Mouse (Mus musculus) neural tube, embryonic 15.5 days (tissue): Measurements from ENCODE around the gene Rab35. TPM values are rescaled to one million over a fixed set of nuclear protein-coding genes. Genes with fewer than 3 reads are reported as not detected.

Experiments used
- ATAC-seq: fragments of 200-750 bp; cut with Nextera tagmentation; 2 replicates; pipeline ENCODE4 v1.8.0; 2017; ENCODE audit warnings: mild to moderate bottlenecking, moderate TSS enrichment, moderate library complexity; ENCODE audit not compliant: low FRiP score
- H3K27ac ChIP-seq: fragments of 300-500 bp; sonication (generic); replicated peaks from 2 replicates; pipeline ENCODE4 v1.5.1; 2015; ENCODE audit warnings: mild to moderate bottlenecking, inconsistent platforms
- H3K27me3 ChIP-seq: fragments of 300-500 bp; sonication (generic); replicated peaks from 2 replicates; pipeline ENCODE4 v1.6.1; 2015; ENCODE audit warnings: inconsistent platforms
- H3K36me3 ChIP-seq: fragments of 300-500 bp; sonication (generic); 2 replicates; pipeline ENCODE4 v1.6.1; 2015; ENCODE audit warnings: inconsistent platforms
- H3K4me1 ChIP-seq: fragments of 300-500 bp; sonication (generic); 2 replicates; pipeline ENCODE4 v1.6.1; 2015; ENCODE audit warnings: inconsistent platforms
- H3K4me2 ChIP-seq: fragments of 300-500 bp; sonication (generic); 2 replicates; pipeline ENCODE4 v1.6.1; 2015; ENCODE audit warnings: inconsistent platforms, mild to moderate bottlenecking, moderate library complexity
- H3K4me3 ChIP-seq: fragments of 300-500 bp; sonication (generic); replicated peaks from 2 replicates; pipeline ENCODE4 v1.5.1; 2015; ENCODE audit warnings: mild to moderate bottlenecking, inconsistent platforms
- H3K9ac ChIP-seq: fragments of 300-500 bp; sonication (generic); replicated peaks from 2 replicates; pipeline ENCODE4 v1.6.1; 2015; ENCODE audit warnings: mild to moderate bottlenecking, inconsistent platforms
- H3K9me3 ChIP-seq: fragments of 300-500 bp; sonication (generic); replicated peaks from 2 replicates; pipeline ENCODE4 v1.6.1; 2016; ENCODE audit warnings: inconsistent platforms
- WGBS: fragments of 180-500 bp; shearing (Covaris S2); methylation state at CpG from one replicate; pipeline ENCODE4 v1.1.7; 2015; ENCODE audit warnings: mixed read lengths; 5-methylcytosine and 5-hydroxymethylcytosine counted together
- polyA plus RNA-seq: library from polyadenylated mRNA; unstranded; fragments of >200 nt; fragmentation: Nextera tagmentation; extraction: Ambion mirVana; gene quantifications from 2 replicates; pipeline ENCODE4 v1.2.1, GENCODE M21; 2015

Rab35 gene
- polyA plus RNA-seq, 1 experiment from 2014 or later, result 20.8 TPM

DNA sequence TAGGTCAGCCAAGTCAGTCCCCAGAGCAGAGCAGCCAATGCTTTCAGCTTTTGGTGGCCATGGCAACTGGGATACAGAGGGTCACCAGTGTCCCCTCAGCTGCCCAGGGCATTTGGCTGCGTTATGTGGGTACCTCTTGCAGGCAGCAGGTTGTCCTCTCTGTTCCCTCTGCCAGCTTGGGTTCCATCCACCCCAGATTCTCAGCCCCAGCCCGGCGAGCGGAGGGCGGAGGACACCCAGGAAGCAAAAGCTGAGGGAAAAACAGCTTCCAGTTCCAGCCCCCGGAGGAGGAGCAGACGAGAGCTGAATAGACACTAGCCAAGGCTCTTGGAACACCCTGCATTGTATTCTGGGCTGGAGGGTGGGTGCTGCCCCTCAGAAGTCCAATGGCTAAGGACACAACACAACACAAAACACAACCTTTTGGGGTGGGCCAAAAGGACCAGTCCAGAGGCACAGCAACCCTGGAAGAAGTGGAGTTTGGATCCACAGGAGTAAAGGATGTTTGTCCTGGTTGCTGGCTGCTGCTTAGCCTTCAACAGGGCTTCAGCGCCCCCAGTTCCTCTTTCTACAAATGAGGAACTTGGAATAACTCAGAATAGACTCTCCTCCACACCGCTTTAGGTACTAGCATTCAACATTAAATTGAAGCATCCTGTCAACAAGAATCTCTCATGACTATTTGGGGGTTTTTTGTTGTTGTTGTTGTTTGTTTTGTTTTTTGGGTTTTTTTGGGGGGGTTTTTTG, 7.8 kb upstream of the Rab35 start:
- Histone ChIP-seq H3K4me3 (no peak overlapping the region), H3K9ac (no peak overlapping the region), H3K9me3 (no peaks in the 10 kb centered on the region), H3K36me3 (peaks cover 28% of the 10 kb centered on the region), H3K4me1 (no peaks in the 10 kb centered on the region), H3K27ac (no peak overlapping the region), H3K4me2 (no peak overlapping the region), H3K27me3 (no peaks in the 10 kb centered on the region)
- 75% methylated on average over 9 of the region's 9 CpGs for WGBS
- no peak for ATAC-seq

DNA sequence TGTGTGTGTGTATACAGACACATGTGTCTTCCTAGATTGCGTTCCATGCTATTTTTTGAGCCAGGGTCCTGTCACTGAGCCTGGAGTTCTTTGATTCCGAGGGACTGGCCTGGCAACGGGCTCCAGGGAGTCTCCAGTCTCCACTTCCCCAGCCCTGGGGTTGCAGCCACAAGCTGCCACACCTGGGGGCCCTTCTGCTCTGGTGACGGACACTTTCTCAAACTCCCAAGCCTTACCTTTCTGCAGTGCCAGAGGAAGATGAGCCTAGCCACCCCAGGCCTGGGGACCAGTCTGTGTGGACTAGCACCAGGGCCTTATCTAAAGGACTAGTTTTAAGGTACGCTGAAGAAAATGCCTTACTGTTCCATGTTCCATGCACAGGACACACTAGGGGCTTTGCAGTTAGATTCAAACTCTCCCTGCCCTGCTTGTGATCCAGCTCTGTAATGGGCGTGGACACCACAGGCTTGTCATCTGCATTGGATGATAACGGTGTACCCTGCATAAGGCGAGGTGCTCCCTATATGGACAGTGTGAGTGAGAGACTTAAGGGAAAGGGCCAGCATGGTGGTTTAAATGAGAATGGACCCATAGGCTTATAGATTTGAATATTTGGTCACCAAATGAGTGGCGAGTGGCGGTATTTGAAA, 5.3 kb upstream of the Rab35 start:
- Histone ChIP-seq H3K4me2 (no peak overlapping the region), H3K4me3 (no peak overlapping the region), H3K36me3 (peaks cover 6% of the 10 kb centered on the region; the same call in 1 of the 2 replicates), H3K4me1 (peaks cover 10% of the 10 kb centered on the region), H3K9me3 (no peaks in the 10 kb centered on the region), H3K27ac (no peak overlapping the region), H3K9ac (no peak overlapping the region), H3K27me3 (no peaks in the 10 kb centered on the region)
- ATAC-seq, result no peak
- 89% methylated on average over 10 of the region's 10 CpGs for WGBS

GRCm38 (mm10) chr5:115628083-115628482, 3.6 kb upstream of the Rab35 start:
- Histone ChIP-seq H3K36me3 (no peaks in the 10 kb centered on the region), H3K4me2 (no peak overlapping the region), H3K4me1 (peaks cover 18% of the 10 kb centered on the region), H3K27me3 (no peaks in the 10 kb centered on the region), H3K9me3 (no peaks in the 10 kb centered on the region), H3K27ac (no peak overlapping the region), H3K9ac (no peak overlapping the region), H3K4me3 (no peak overlapping the region)
- 81% methylated on average over 8 of the region's 8 CpGs for WGBS
- ATAC-seq, result no peak

- no peaks in the 10 kb centered on the region for H3K27me3 ChIP-seq
- no peak overlapping the region for H3K27ac ChIP-seq
- no peaks in the 10 kb centered on the region for H3K36me3 ChIP-seq
- no peak for ATAC-seq
- no peak overlapping the region for H3K4me2 ChIP-seq
- no peak overlapping the region for H3K9ac ChIP-seq
- H3K9me3 ChIP-seq, result no peaks in the 10 kb centered on the region
- no peak overlapping the region for H3K4me3 ChIP-seq
- peaks cover 34% of the 10 kb centered on the region for H3K4me1 ChIP-seq
- 95% methylated on average over 4 of the region's 4 CpGs for WGBS
Measured at GRCm38 (mm10) chr5:115629672-115630071, 2.0 kb upstream of the Rab35 start.

GRCm38 (mm10) chr5:115630291-115630690, 1.4 kb upstream of the Rab35 start:
- peaks cover 41% of the 10 kb centered on the region for H3K4me1 ChIP-seq
- H3K27ac ChIP-seq, result 0 out of 2 replicates have a peak overlapping the region, but pooled peaks have one; percentile 4
- no peaks in the 10 kb centered on the region for H3K9me3 ChIP-seq
- no peak for ATAC-seq
- H3K36me3 ChIP-seq, result no peaks in the 10 kb centered on the region
- peak overlapping the region; percentile 83; the same call in 1 of the 2 replicates for H3K4me2 ChIP-seq
- 68% methylated on average over 5 of the region's 5 CpGs for whole genome bisulfite sequencing
- H3K27me3 ChIP-seq, result no peaks in the 10 kb centered on the region
- H3K4me3 ChIP-seq, result 0 out of 2 replicates have a peak overlapping the region, but pooled peaks have one; percentile 61
- H3K9ac ChIP-seq, result no peak overlapping the region

- Histone ChIP-seq H3K9ac (peak overlapping the region; percentile 66), H3K27ac (peak overlapping the region; percentile 92), H3K9me3 (no peaks in the 10 kb centered on the region), H3K36me3 (no peaks in the 10 kb centered on the region), H3K4me2 (peak overlapping the region; percentile 78), H3K27me3 (no peaks in the 10 kb centered on the region), H3K4me1 (peaks cover 51% of the 10 kb centered on the region), H3K4me3 (peak overlapping the region; percentile 61)
- ATAC-seq, result peak; percentile 28; the same call in 1 of the 2 replicates
- WGBS, result 1% methylated on average over 30 of the region's 30 CpGs
Measured at GRCm38 (mm10) chr5:115632358-115632714, 628 bp downstream of the Rab35 start.

DNA sequence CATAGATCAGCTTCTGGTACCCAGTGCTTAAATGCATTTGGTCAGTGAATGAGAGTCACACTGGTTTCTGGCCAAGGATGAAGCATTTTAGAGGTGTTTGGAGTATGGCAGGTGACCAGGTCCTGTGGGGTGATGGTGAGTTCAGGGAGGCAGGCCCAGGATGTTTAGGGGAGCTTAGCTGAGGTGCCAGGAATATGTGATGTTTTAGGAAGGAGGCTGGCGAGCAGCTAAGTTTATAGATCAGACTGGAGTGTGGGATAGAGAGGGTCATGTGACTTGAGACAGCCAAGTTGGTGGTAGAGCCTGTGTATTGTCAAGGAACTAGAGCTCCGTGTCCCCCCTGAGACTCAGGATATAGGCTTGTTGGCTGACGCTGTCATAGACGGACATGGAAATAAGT, 1.4 kb downstream of the Rab35 start:
- H3K4me2 ChIP-seq, result peak overlapping the region; percentile 78
- peaks cover 51% of the 10 kb centered on the region for H3K4me1 ChIP-seq
- H3K4me3 ChIP-seq, result peak overlapping the region; percentile 61
- no peak for ATAC-seq
- WGBS, result 49% methylated on average over 4 of the region's 4 CpGs
- no peaks in the 10 kb centered on the region for H3K9me3 ChIP-seq
- peak overlapping the region; percentile 66 for H3K9ac ChIP-seq
- H3K36me3 ChIP-seq, result no peaks in the 10 kb centered on the region
- no peak overlapping the region for H3K27ac ChIP-seq
- H3K27me3 ChIP-seq, result no peaks in the 10 kb centered on the region

- no peak for ATAC-seq
- no peak overlapping the region for H3K9ac ChIP-seq
- peak overlapping the region; percentile 6; the same call in 1 of the 2 replicates for H3K4me2 ChIP-seq
- H3K27ac ChIP-seq, result no peak overlapping the region
- no peak overlapping the region for H3K4me3 ChIP-seq
- H3K36me3 ChIP-seq, result peaks cover 8% of the 10 kb centered on the region
- 92% methylated on average over 8 of the region's 8 CpGs for WGBS
- peaks cover 51% of the 10 kb centered on the region for H3K4me1 ChIP-seq
- no peaks in the 10 kb centered on the region for H3K27me3 ChIP-seq
- no peaks in the 10 kb centered on the region for H3K9me3 ChIP-seq
Measured at GRCm38 (mm10) chr5:115634046-115634445, 2.3 kb downstream of the Rab35 start.

GRCm38 (mm10) chr5:115635536-115635935, 3.8 kb downstream of the Rab35 start:
- Histone ChIP-seq H3K9ac (no peak overlapping the region), H3K4me1 (peaks cover 48% of the 10 kb centered on the region), H3K4me3 (no peak overlapping the region)

GRCm38 (mm10) chr5:115644192-115644591, 12.5 kb downstream of the Rab35 start:
- Histone ChIP-seq H3K4me3 (no peak overlapping the region), H3K9me3 (no peaks in the 10 kb centered on the region), H3K4me1 (no peaks in the 10 kb centered on the region), H3K27ac (no peak overlapping the region), H3K4me2 (no peak overlapping the region), H3K36me3 (peaks cover 80% of the 10 kb centered on the region), H3K9ac (no peak overlapping the region), H3K27me3 (no peaks in the 10 kb centered on the region)
- WGBS, result 87% methylated on average over 9 of the region's 9 CpGs
- no peak for ATAC-seq

More at GRCm38 (mm10) chr5:115635536-115635935, 3.8 kb downstream of the Rab35 start:
- H3K27ac ChIP-seq, result no peak overlapping the region
- no peaks in the 10 kb centered on the region for H3K9me3 ChIP-seq
- H3K27me3 ChIP-seq, result no peaks in the 10 kb centered on the region
- H3K36me3 ChIP-seq, result peaks cover 23% of the 10 kb centered on the region
- ATAC-seq, result no peak
- no peak overlapping the region for H3K4me2 ChIP-seq
- WGBS, result 75% methylated on average over 6 of the region's 6 CpGs

GRCm38 (mm10) chr5:115648876-115649275, 17.2 kb downstream of the Rab35 start:
- Histone ChIP-seq H3K27ac (no peak overlapping the region), H3K36me3 (peaks cover 55% of the 10 kb centered on the region), H3K4me2 (no peak overlapping the region), H3K4me3 (no peak overlapping the region), H3K27me3 (no peaks in the 10 kb centered on the region), H3K9ac (no peak overlapping the region), H3K9me3 (no peaks in the 10 kb centered on the region), H3K4me1 (peaks cover 18% of the 10 kb centered on the region)
- no peak for ATAC-seq
- 59% methylated on average over 3 of the region's 3 CpGs for WGBS

- 90% methylated on average over 8 of the region's 8 CpGs for whole genome bisulfite sequencing
- Histone ChIP-seq H3K9ac (no peak overlapping the region), H3K9me3 (no peaks in the 10 kb centered on the region), H3K27me3 (no peaks in the 10 kb centered on the region), H3K36me3 (peaks cover 48% of the 10 kb centered on the region), H3K27ac (no peak overlapping the region), H3K4me3 (no peak overlapping the region), H3K4me1 (peaks cover 18% of the 10 kb centered on the region), H3K4me2 (no peak overlapping the region)
- no peak for ATAC-seq
Measured at GRCm38 (mm10) chr5:115649699-115650098, 18.0 kb downstream of the Rab35 start.
